Mouse (Mus musculus): ENCODE results near the gene Tnfrsf8.
"Not testable (repeated sequence)": the region's sequence is repeated elsewhere in the genome, so short reads cannot be mapped to it uniquely, and the experiment has no call there.

Gene Tnfrsf8

GRCm38 (mm10) chr4:145312530-145312929 is 2.4 kb downstream of the Tnfrsf8 start:
- no peak for DNase-seq (ENCODE audit: inconsistent age in 2 of 2, low spot score in 1 of 2)

GRCm38 (mm10) chr4:145310859-145311258 is 4.1 kb downstream of the Tnfrsf8 start:
- no peak for DNase-seq (ENCODE audit: inconsistent age in 2 of 2, low spot score in 1 of 2)

- peak in 1 of 2 experiments; percentile 12 for DNase-seq (ENCODE audit: inconsistent age in 2 of 2, low spot score in 1 of 2)
Measured at GRCm38 (mm10) chr4:145306422-145306821, 8.5 kb downstream of the Tnfrsf8 start.

GRCm38 (mm10) chr4:145305661-145306362 is 9.2 kb downstream of the Tnfrsf8 start:
- not testable (repeated sequence) for DNase-seq (ENCODE audit: inconsistent age in 2 of 2, low spot score in 1 of 2)

GRCm38 (mm10) chr4:145304109-145304508 is 10.9 kb downstream of the Tnfrsf8 start:
- DNase-seq (ENCODE audit: inconsistent age in 2 of 2, low spot score in 1 of 2), result no peak

GRCm38 (mm10) chr4:145302106-145302505 is 12.9 kb downstream of the Tnfrsf8 start:
- no peak for DNase-seq (ENCODE audit: inconsistent age in 2 of 2, low spot score in 1 of 2)

- no peak for DNase-seq (ENCODE audit: inconsistent age in 2 of 2, low spot score in 1 of 2)
Measured at GRCm38 (mm10) chr4:145300210-145300927, 14.6 kb downstream of the Tnfrsf8 start.

GRCm38 (mm10) chr4:145299355-145299754 is 15.6 kb downstream of the Tnfrsf8 start:
- DNase-seq (ENCODE audit: inconsistent age in 2 of 2, low spot score in 1 of 2), result no peak

GRCm38 (mm10) chr4:145298846-145299245 is 16.1 kb downstream of the Tnfrsf8 start:
- DNase-seq (ENCODE audit: inconsistent age in 2 of 2, low spot score in 1 of 2), result peak in 1 of 2 experiments; percentile 72

- DNase-seq (ENCODE audit: inconsistent age in 2 of 2, low spot score in 1 of 2), result peak; percentile 76 to 92
Measured at GRCm38 (mm10) chr4:145295589-145296300, 19.2 kb downstream of the Tnfrsf8 start.

- no peak for DNase-seq (ENCODE audit: inconsistent age in 2 of 2, low spot score in 1 of 2)
Measured at GRCm38 (mm10) chr4:145294588-145294987, 20.4 kb downstream of the Tnfrsf8 start.

GRCm38 (mm10) chr4:145286369-145287120 is 28.4 kb downstream of the Tnfrsf8 start:
- peak; percentile 64 to 93 for DNase-seq (ENCODE audit: inconsistent age in 2 of 2, low spot score in 1 of 2)

GRCm38 (mm10) chr4:145284675-145285074 is 30.3 kb downstream of the Tnfrsf8 start:
- no peak for DNase-seq (ENCODE audit: inconsistent age in 2 of 2, low spot score in 1 of 2)

- DNase-seq (ENCODE audit: inconsistent age in 2 of 2, low spot score in 1 of 2), result peak; percentile 62 to 73
Measured at GRCm38 (mm10) chr4:145283441-145283840, 31.5 kb downstream of the Tnfrsf8 start.

GRCm38 (mm10) chr4:145280966-145281365 is 34.0 kb downstream of the Tnfrsf8 start:
- DNase-seq (ENCODE audit: inconsistent age in 2 of 2, low spot score in 1 of 2), result peak; percentile 82 to 86

- peak in 1 of 2 experiments; percentile 77 for DNase-seq (ENCODE audit: inconsistent age in 2 of 2, low spot score in 1 of 2)
Measured at GRCm38 (mm10) chr4:145278724-145279370, 36.1 kb downstream of the Tnfrsf8 start.

- DNase-seq (ENCODE audit: inconsistent age in 2 of 2, low spot score in 1 of 2), result peak in 1 of 2 experiments; percentile 58
Measured at GRCm38 (mm10) chr4:145278231-145278630, 36.7 kb downstream of the Tnfrsf8 start.

GRCm38 (mm10) chr4:145276368-145277249 is 38.4 kb downstream of the Tnfrsf8 start:
- DNase-seq (ENCODE audit: inconsistent age in 2 of 2, low spot score in 1 of 2), result no peak

GRCm38 (mm10) chr4:145274887-145275286 is 40.1 kb downstream of the Tnfrsf8 start:
- DNase-seq (ENCODE audit: inconsistent age in 2 of 2, low spot score in 1 of 2), result no peak

All from adrenal gland, adult (tissue).